Mouse (Mus musculus) forebrain, embryonic 15.5 days (tissue): ENCODE data around the gene Tmco4. TPM values are rescaled to one million over a fixed set of nuclear protein-coding genes. Genes with fewer than 3 reads are reported as not detected.

Experiments used
- ATAC-seq: fragments of 200-750 bp; cut with Nextera tagmentation; replicated peaks from 2 replicates; pipeline ENCODE4 v1.8.0; 2017; ENCODE audit warnings: mild to moderate bottlenecking, moderate TSS enrichment, moderate library complexity
- H3K27ac ChIP-seq: fragments of 300-500 bp; sonication (generic); replicated peaks from 2 replicates; pipeline ENCODE4 v1.5.1; 2015; ENCODE audit warnings: mild to moderate bottlenecking, inconsistent platforms
- H3K27me3 ChIP-seq: fragments of 300-500 bp; sonication (generic); 2 replicates; pipeline ENCODE4 v1.6.1; 2015; ENCODE audit warnings: inconsistent platforms
- H3K36me3 ChIP-seq: fragments of 300-500 bp; sonication (generic); 2 replicates; pipeline ENCODE4 v1.6.1; 2015; ENCODE audit warnings: mild to moderate bottlenecking, inconsistent platforms
- H3K4me1 ChIP-seq: fragments of 300-500 bp; sonication (generic); 2 replicates; pipeline ENCODE4 v1.6.1; 2015; ENCODE audit warnings: inconsistent platforms
- H3K4me2 ChIP-seq: fragments of 300-500 bp; sonication (generic); replicated peaks from 2 replicates; pipeline ENCODE4 v1.6.1; 2015; ENCODE audit warnings: mild to moderate bottlenecking, inconsistent platforms
- H3K4me3 ChIP-seq: fragments of 300-500 bp; sonication (generic); 2 replicates; pipeline ENCODE4 v1.5.1; 2015; ENCODE audit warnings: mild to moderate bottlenecking, inconsistent platforms
- H3K9ac ChIP-seq: fragments of 300-500 bp; sonication (generic); replicated peaks from 2 replicates; pipeline ENCODE4 v1.6.1; 2015; ENCODE audit warnings: mild to moderate bottlenecking, inconsistent platforms
- H3K9me3 ChIP-seq: fragments of 300-500 bp; sonication (generic); 2 replicates; pipeline ENCODE4 v1.6.1; 2016; ENCODE audit warnings: inconsistent platforms
- WGBS: fragments of 180-500 bp; shearing (Covaris S2); methylation state at CpG from one replicate; pipeline ENCODE4 v1.1.7; 2015; ENCODE audit warnings: mixed read lengths; 5-methylcytosine and 5-hydroxymethylcytosine counted together
- polyA plus RNA-seq: library from polyadenylated mRNA; unstranded; fragments of >200 nt; fragmentation: Nextera tagmentation; extraction: Ambion mirVana; gene quantifications from 2 replicates; pipeline ENCODE4 v1.2.1, GENCODE M21; 2015

The Tmco4 gene
- polyA plus RNA-seq: 0.98 and 1.1 TPM in 2 replicates

GRCm38 (mm10) chr4:138972827-138973718, at the start of gene Tmco4:
Gene Tmco4, plus strand, starts transcription at chr4:138972888.
- Histone ChIP-seq H3K36me3 (no peaks in the 10 kb centered on the region), H3K27ac (no peak within 1 kb of the TSS), H3K27me3 (no peaks in the 10 kb centered on the region), H3K4me3 (peak within 1 kb of the TSS; percentile 43), H3K4me1 (peaks cover 17% of the 10 kb centered on the region), H3K9me3 (no peaks in the 10 kb centered on the region), H3K9ac (peak within 1 kb of the TSS; percentile 68), H3K4me2 (peak within 1 kb of the TSS; percentile 90)
- peak; percentile 70; the same call in 1 of the 2 replicates for ATAC-seq
- WGBS: 2% methylated on average over 48 of the region's 60 CpGs

- no peak overlapping the region for H3K4me3 ChIP-seq
- H3K4me2 ChIP-seq: no peak overlapping the region
- no peak overlapping the region for H3K27ac ChIP-seq
- no peaks in the 10 kb centered on the region for H3K36me3 ChIP-seq
- no peaks in the 10 kb centered on the region for H3K9me3 ChIP-seq
- H3K27me3 ChIP-seq: no peaks in the 10 kb centered on the region
- 76% methylated on average over 2 of the region's 2 CpGs for WGBS
- peaks cover 4% of the 10 kb centered on the region for H3K4me1 ChIP-seq
- no peak for ATAC-seq
- no peak overlapping the region for H3K9ac ChIP-seq
These were observed 47.1 kb upstream of the Tmco4 start for GRCm38 (mm10) chr4:138925561-138925960.

GRCm38 (mm10) chr4:138933862-138934261, 38.8 kb upstream of the Tmco4 start:
- no peak overlapping the region for H3K4me3 ChIP-seq
- no peaks in the 10 kb centered on the region for H3K4me1 ChIP-seq
- WGBS: 77% methylated on average over 3 of the region's 3 CpGs
- no peak for ATAC-seq
- H3K36me3 ChIP-seq: no peaks in the 10 kb centered on the region
- no peaks in the 10 kb centered on the region for H3K9me3 ChIP-seq
- H3K4me2 ChIP-seq: no peak overlapping the region
- no peak overlapping the region for H3K27ac ChIP-seq
- no peaks in the 10 kb centered on the region for H3K27me3 ChIP-seq
- H3K9ac ChIP-seq: no peak overlapping the region

GRCm38 (mm10) chr4:138934456-138935145, 38.1 kb upstream of the Tmco4 start:
- ATAC-seq: no peak
- Histone ChIP-seq H3K4me2 (no peak overlapping the region), H3K4me1 (no peaks in the 10 kb centered on the region), H3K4me3 (no peak overlapping the region), H3K9ac (no peak overlapping the region), H3K27ac (no peak overlapping the region), H3K9me3 (no peaks in the 10 kb centered on the region), H3K36me3 (no peaks in the 10 kb centered on the region), H3K27me3 (no peaks in the 10 kb centered on the region)
- WGBS: 84% methylated on average over 11 of the region's 11 CpGs

- Histone ChIP-seq H3K36me3 (no peaks in the 10 kb centered on the region), H3K4me1 (0 out of 2 replicates have a peak, but pooled peaks cover 6% of the 10 kb centered on the region), H3K4me2 (no peak overlapping the region), H3K27me3 (no peaks in the 10 kb centered on the region), H3K9me3 (no peaks in the 10 kb centered on the region), H3K9ac (no peak overlapping the region), H3K27ac (no peak overlapping the region), H3K4me3 (no peak overlapping the region)
- ATAC-seq: no peak
- 78% methylated on average over 10 of the region's 10 CpGs for WGBS
These were observed 34.0 kb upstream of the Tmco4 start for GRCm38 (mm10) chr4:138938495-138939269.

- WGBS: 75% methylated on average over 4 of the region's 4 CpGs
- H3K4me2 ChIP-seq: no peak overlapping the region
- H3K27ac ChIP-seq: no peak overlapping the region
- no peaks in the 10 kb centered on the region for H3K36me3 ChIP-seq
- ATAC-seq: no peak
- H3K27me3 ChIP-seq: no peaks in the 10 kb centered on the region
- no peaks in the 10 kb centered on the region for H3K9me3 ChIP-seq
- no peak overlapping the region for H3K4me3 ChIP-seq
- H3K4me1 ChIP-seq: 0 out of 2 replicates have a peak, but pooled peaks cover 6% of the 10 kb centered on the region
- no peak overlapping the region for H3K9ac ChIP-seq
These were observed 33.2 kb upstream of the Tmco4 start for GRCm38 (mm10) chr4:138939481-138939880.

GRCm38 (mm10) chr4:138941401-138941800, 31.3 kb upstream of the Tmco4 start:
- H3K4me3 ChIP-seq: no peak overlapping the region
- no peaks in the 10 kb centered on the region for H3K36me3 ChIP-seq
- no peak overlapping the region for H3K27ac ChIP-seq
- H3K4me2 ChIP-seq: no peak overlapping the region
- H3K27me3 ChIP-seq: no peaks in the 10 kb centered on the region
- no peaks in the 10 kb centered on the region for H3K9me3 ChIP-seq
- WGBS: 44% methylated on average over 7 of the region's 7 CpGs
- no peak for ATAC-seq
- no peak overlapping the region for H3K9ac ChIP-seq
- 0 out of 2 replicates have a peak, but pooled peaks cover 6% of the 10 kb centered on the region for H3K4me1 ChIP-seq

- WGBS: 63% methylated on average over 6 of the region's 6 CpGs
These were observed 30.7 kb upstream of the Tmco4 start for GRCm38 (mm10) chr4:138941966-138942365.

GRCm38 (mm10) chr4:138943730-138944129, 29.0 kb upstream of the Tmco4 start:
- Histone ChIP-seq H3K27me3 (no peaks in the 10 kb centered on the region), H3K27ac (no peak overlapping the region), H3K4me3 (no peak overlapping the region), H3K9me3 (no peaks in the 10 kb centered on the region), H3K36me3 (no peaks in the 10 kb centered on the region), H3K4me1 (0 out of 2 replicates have a peak, but pooled peaks cover 6% of the 10 kb centered on the region), H3K4me2 (no peak overlapping the region), H3K9ac (no peak overlapping the region)
- WGBS: 28% methylated on average over 15 of the region's 15 CpGs
- ATAC-seq: no peak

More at GRCm38 (mm10) chr4:138941966-138942365, 30.7 kb upstream of the Tmco4 start:
- Histone ChIP-seq H3K36me3 (no peaks in the 10 kb centered on the region), H3K27me3 (no peaks in the 10 kb centered on the region), H3K9me3 (no peaks in the 10 kb centered on the region), H3K4me1 (0 out of 2 replicates have a peak, but pooled peaks cover 6% of the 10 kb centered on the region), H3K4me2 (no peak overlapping the region), H3K4me3 (no peak overlapping the region), H3K27ac (no peak overlapping the region), H3K9ac (no peak overlapping the region)
- ATAC-seq: no peak

GRCm38 (mm10) chr4:138948257-138948656, 24.4 kb upstream of the Tmco4 start:
- Histone ChIP-seq H3K4me2 (no peak overlapping the region), H3K36me3 (no peaks in the 10 kb centered on the region), H3K4me3 (no peak overlapping the region), H3K9me3 (no peaks in the 10 kb centered on the region), H3K27ac (no peak overlapping the region), H3K4me1 (no peaks in the 10 kb centered on the region), H3K27me3 (no peaks in the 10 kb centered on the region), H3K9ac (no peak overlapping the region)
- 93% methylated on average over 2 of the region's 2 CpGs for WGBS
- ATAC-seq: no peak

- H3K27me3 ChIP-seq: no peaks in the 10 kb centered on the region
- no peaks in the 10 kb centered on the region for H3K9me3 ChIP-seq
- ATAC-seq: no peak
- 83% methylated on average over 9 of the region's 9 CpGs for WGBS
- H3K36me3 ChIP-seq: no peaks in the 10 kb centered on the region
- no peaks in the 10 kb centered on the region for H3K4me1 ChIP-seq
- no peak overlapping the region for H3K9ac ChIP-seq
- no peak overlapping the region for H3K4me2 ChIP-seq
- H3K4me3 ChIP-seq: no peak overlapping the region
- no peak overlapping the region for H3K27ac ChIP-seq
These were observed 14.1 kb upstream of the Tmco4 start for GRCm38 (mm10) chr4:138958612-138959011.
